In genomic region chr11:4436631-4437030, GRCm38 (mm10) we compare ENCODE assay signal across 14 mouse cellular contexts. TPM values are rescaled to one million over a fixed set of nuclear protein-coding genes. Genes with fewer than 3 reads are reported as not detected.
DNase-seq lines count a peak whose midpoint lies in the region; ATAC-seq and TF ChIP-seq lines count a peak whose summit lies in the region.
"Had no signal": no experiment of that assay in that cellular context is flagged by ENCODE, and none has a peak within 500 bp of the region (broad histone marks: within the 10 kb centered on the region; RNA-seq: fewer than 3 reads in every experiment).

No protein-coding gene starts in this region.

- TF ChIP-seq POLR2A in limb, embryonic 14.5 days (IDR thresholded peaks at IDR 0.05; ENCODE audit: borderline replicate concordance, extremely low read depth, insufficient read depth, insufficient read length), result no peak

- no peak for ATAC-seq in limb, embryonic 14.5 days (ENCODE audit: low FRiP score, low read depth)
- peak; percentile 56 for ATAC-seq in CD4-positive, CD25-positive, alpha-beta regulatory T cell, adult 4 months
- ATAC-seq: forebrain, embryonic 13.5 days had no signal

- H3K4me1 ChIP-seq in limb, embryonic 14.5 days (ENCODE audit: control insufficient read depth, insufficient read depth, low read length), result no peaks in the 10 kb centered on the region
- H3K4me1 ChIP-seq in limb, embryonic 10.5 days, result peaks cover 6% of the 10 kb centered on the region
- H3K4me1 ChIP-seq: forebrain, embryonic 13.5 days; limb, embryonic 15.5 days had no signal

- no peak overlapping the region for H3K27ac ChIP-seq in gastrocnemius, adult 2 months
- no peak overlapping the region for H3K27ac ChIP-seq in limb, embryonic 14.5 days (replicated peaks; ENCODE audit: low read depth, low read length)
- H3K27ac ChIP-seq in limb, embryonic 10.5 days, result no peak overlapping the region
- H3K27ac ChIP-seq: forebrain, embryonic 13.5 days; limb, embryonic 15.5 days had no signal

- no peaks in the 10 kb centered on the region for H3K9me3 ChIP-seq in limb, embryonic 14.5 days (ENCODE audit: control insufficient read depth, low read length)
- no peaks in the 10 kb centered on the region for H3K9me3 ChIP-seq in limb, embryonic 10.5 days (replicated peaks)
- H3K9me3 ChIP-seq: forebrain, embryonic 13.5 days; heart, embryonic 12.5 days; limb, embryonic 15.5 days had no signal

- no peaks in the 10 kb centered on the region for H3K27me3 ChIP-seq in limb, embryonic 14.5 days (ENCODE audit: control insufficient read depth, insufficient read depth, low read length)
- no peaks in the 10 kb centered on the region for H3K27me3 ChIP-seq in limb, embryonic 10.5 days (ENCODE audit: low read depth, poor library complexity, severe bottlenecking)
- H3K27me3 ChIP-seq: forebrain, embryonic 13.5 days; heart, embryonic 12.5 days; limb, embryonic 15.5 days had no signal

- no peak overlapping the region for H3K9ac ChIP-seq in limb, embryonic 14.5 days (ENCODE audit: low read depth, low read length, severe bottlenecking)
- H3K9ac ChIP-seq: forebrain, embryonic 13.5 days; heart, embryonic 12.5 days; limb, embryonic 15.5 days had no signal

- WGBS in limb, embryonic 14.5 days, result 78% methylated on average over 3 of the region's 3 CpGs
- 85% methylated on average over 3 of the region's 3 CpGs for WGBS in limb, embryonic 10.5 days

- peak; percentile 68 for TF ChIP-seq CTCF in gastrocnemius, adult 2 months (IDR thresholded peaks at IDR 0.05)

- intact Hi-C loops in gastrocnemius, adult 2 months (cut with DNase I), result loop anchor here (5.0 kb wide), 4 partner anchors 336 to 431 kb away; no protein-coding TSS in a partner anchor
- intact Hi-C loops in gastrocnemius, postnatal 36 days (cut with DNase I), result loop anchor here (10.0 kb wide), 2 partner anchors 398 to 428 kb away; no protein-coding TSS in a partner anchor

- no peaks in the 10 kb centered on the region for H3K36me3 ChIP-seq in limb, embryonic 14.5 days (ENCODE audit: control insufficient read depth, insufficient read depth, low read length)
- H3K36me3 ChIP-seq in limb, embryonic 10.5 days, result no peaks in the 10 kb centered on the region
- H3K36me3 ChIP-seq: heart, embryonic 12.5 days; limb, embryonic 15.5 days had no signal

- DNase-seq in gastrocnemius, adult 2 months, result no peak
- DNase-seq in gastrocnemius, postnatal 36 days, result no peak
- DNase-seq in limb, embryonic 14.5 days (ENCODE audit: low spot score), result peak; percentile 59
- no peak for DNase-seq in limb, embryonic 10.5 days (ENCODE audit: low spot score)
- DNase-seq in induced T-regulatory cell, adult 2 months (ENCODE audit: low read depth), result peak; percentile 77
- no peak for DNase-seq in frontal cortex, postnatal 25 days (ENCODE audit: low spot score in 2 of 2)
- DNase-seq in kidney, postnatal 25 days, result no peak
- DNase-seq: adrenal gland, postnatal 14 days; right cerebral cortex, postnatal 4 days had no signal

- no peak overlapping the region for H3K4me3 ChIP-seq in gastrocnemius, adult 2 months
- H3K4me3 ChIP-seq in limb, embryonic 14.5 days (replicated peaks; ENCODE audit: low read length), result no peak overlapping the region
- no peak overlapping the region for H3K4me3 ChIP-seq in limb, embryonic 10.5 days
- H3K4me3 ChIP-seq: forebrain, embryonic 13.5 days; heart, embryonic 12.5 days; limb, embryonic 15.5 days had no signal

- H3K4me2 ChIP-seq in limb, embryonic 14.5 days (replicated peaks; ENCODE audit: low read depth, low read length, severe bottlenecking), result no peak overlapping the region
- H3K4me2 ChIP-seq: forebrain, embryonic 13.5 days; heart, embryonic 12.5 days; limb, embryonic 15.5 days had no signal

RNA-seq across cellular contexts. Expression of gene Hormad2, which starts 4.3 kb away (rescaled TPM):
- not detected for total RNA-seq in gastrocnemius, adult 2 months (2021)
- total RNA-seq in gastrocnemius, postnatal 36 days (2021), result not detected
- 0.25 and 0.45 TPM in 2 replicates for polyA plus RNA-seq in limb, embryonic 14.5 days (2012; rRNA removed)
- polyA plus RNA-seq in limb, embryonic 14.5 days (2014; fragmentation: Nextera tagmentation; extraction: Ambion mirVana), result 0.23 TPM in 1 of 2 replicates, not detected in the other
- 0.78 and 0.99 TPM in 2 replicates for polyA plus RNA-seq in limb, embryonic 10.5 days (2016; fragmentation: Nextera tagmentation; extraction: Ambion mirVana)
- polyA plus RNA-seq in CD4-positive, CD25-positive, alpha-beta regulatory T cell, adult 4 months (2017; shearing (Covaris generic)), result under 1 TPM; 0.42 to 0.98 TPM
- total RNA-seq: monocyte, adult 5-6 weeks had no signal

Comparison
In these comparisons a context has a peak if more than half of its experiments do, and no peak if none do; other contexts are left out.
1. DNase-seq: peak in limb, embryonic 14.5 days (single experiment) and induced T-regulatory cell, adult 2 months (single experiment); none in gastrocnemius, adult 2 months (single experiment), gastrocnemius, postnatal 36 days (0 of 2), limb, embryonic 10.5 days (single experiment), frontal cortex, postnatal 25 days (0 of 2) and kidney, postnatal 25 days (0 of 2).